Mouse (Mus musculus) CH12F3 (cell line): ENCODE results near the gene Papola.

ENCODE experiments used
- in situ Hi-C: fragments of 300-500 bp; cut with MboI; formaldehyde crosslinking; loops from 2 replicates; pipeline ENCODE4 v1.14.3; 2020; ENCODE audit warnings: low sequenced_read_pairs

Papola gene

GRCm38 (mm10) chr12:105857902-105858640 lies 73.6 kb downstream of the Papola start:
- in situ Hi-C loops: loop anchor here (25.0 kb wide), 1 partner anchor 204 kb away; no protein-coding TSS in a partner anchor

DNA sequence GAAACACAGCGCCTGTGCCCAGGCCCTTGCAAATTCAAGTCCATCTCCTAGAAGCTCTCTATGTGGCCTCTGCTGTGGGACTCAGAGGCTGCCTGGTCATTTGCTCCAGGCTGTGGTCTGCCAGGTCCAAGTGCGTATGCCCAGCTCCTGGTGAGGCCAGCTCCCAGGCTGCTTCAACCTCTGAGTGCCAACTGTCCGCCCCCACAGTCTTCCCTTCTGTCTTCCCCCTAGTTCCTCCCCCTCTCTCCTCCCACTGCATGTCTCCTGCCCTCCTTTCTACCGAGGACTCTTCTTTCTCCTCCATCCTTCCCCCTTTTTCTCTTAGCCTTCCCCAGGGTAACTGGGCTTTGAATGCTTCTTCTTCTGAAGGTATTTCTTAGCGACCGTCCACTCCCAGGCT lies 77.6 kb downstream of the Papola start:
- in situ Hi-C loops: loop anchor here (25.0 kb wide), 1 partner anchor 200 kb away; no protein-coding TSS in a partner anchor

GRCm38 (mm10) chr12:105862607-105863006 lies 78.1 kb downstream of the Papola start:
- in situ Hi-C loops: loop anchor here (25.0 kb wide), 1 partner anchor 200 kb away; no protein-coding TSS in a partner anchor

DNA sequence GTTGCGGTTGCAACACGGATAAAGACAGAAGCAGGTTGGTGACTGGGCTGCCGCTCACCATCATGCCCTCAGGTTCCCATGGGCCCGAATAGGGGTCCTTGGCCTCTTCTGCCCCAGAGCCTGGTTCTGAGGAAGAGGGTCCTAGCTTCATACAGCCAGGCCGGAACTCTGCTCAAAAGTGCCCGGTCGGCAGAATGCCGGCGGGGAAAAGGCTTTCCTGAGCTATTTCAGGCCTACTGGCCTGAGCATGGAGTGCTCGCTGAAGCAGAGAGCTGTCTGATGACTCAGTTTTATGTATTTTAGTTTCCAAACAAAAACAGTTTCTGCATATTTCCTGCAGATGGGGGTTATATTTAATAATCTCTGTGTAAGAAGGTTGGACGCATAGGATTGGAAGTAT lies 78.9 kb downstream of the Papola start:
- in situ Hi-C loops: loop anchor here (25.0 kb wide), 1 partner anchor 199 kb away; no protein-coding TSS in a partner anchor

DNA sequence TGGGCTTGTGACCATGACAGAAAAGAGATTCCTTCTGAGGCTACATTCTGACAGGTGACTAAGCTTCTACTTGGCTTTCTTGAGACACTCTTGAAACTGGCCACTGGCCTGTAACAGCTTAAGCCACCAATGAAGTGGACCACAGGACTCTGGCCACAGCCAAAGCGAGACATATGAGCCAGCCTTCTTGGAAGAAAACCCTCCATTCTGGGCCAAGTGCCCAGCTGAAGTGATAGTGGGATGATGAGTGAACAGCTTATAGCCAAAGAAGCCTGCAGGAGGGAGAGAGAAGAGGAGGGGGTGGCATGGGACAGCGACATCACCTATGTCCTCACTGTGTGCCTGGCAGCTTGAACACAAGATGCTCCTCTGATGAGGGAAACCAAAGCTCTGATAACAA lies 83.2 kb downstream of the Papola start:
- in situ Hi-C loops: loop anchor here (25.0 kb wide), 1 partner anchor 195 kb away; no protein-coding TSS in a partner anchor

GRCm38 (mm10) chr12:105869242-105869641 lies 84.7 kb downstream of the Papola start:
- in situ Hi-C loops: loop anchor here (25.0 kb wide), 1 partner anchor 193 kb away; no protein-coding TSS in a partner anchor

DNA sequence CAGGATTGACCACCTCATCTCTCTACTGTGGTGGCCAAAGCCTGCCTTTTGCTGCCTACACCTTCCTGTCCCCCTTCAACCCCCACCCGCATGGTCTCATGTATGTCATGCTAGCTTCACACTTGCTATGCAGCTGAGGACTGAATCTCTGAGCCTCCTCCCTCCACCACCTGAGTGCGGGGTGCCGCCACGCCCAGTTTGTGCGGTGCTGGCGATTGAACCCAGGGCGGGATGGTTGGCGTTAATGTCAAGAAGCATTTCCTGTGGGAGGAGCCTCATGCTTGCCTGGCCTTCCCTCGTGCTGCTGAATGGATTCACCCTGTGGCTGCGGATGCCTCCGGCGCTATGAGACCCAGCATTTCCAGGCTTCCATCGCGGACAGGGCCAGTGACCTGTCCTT lies 85.2 kb downstream of the Papola start:
- in situ Hi-C loops: loop anchor here (25.0 kb wide), 1 partner anchor 193 kb away; no protein-coding TSS in a partner anchor

DNA sequence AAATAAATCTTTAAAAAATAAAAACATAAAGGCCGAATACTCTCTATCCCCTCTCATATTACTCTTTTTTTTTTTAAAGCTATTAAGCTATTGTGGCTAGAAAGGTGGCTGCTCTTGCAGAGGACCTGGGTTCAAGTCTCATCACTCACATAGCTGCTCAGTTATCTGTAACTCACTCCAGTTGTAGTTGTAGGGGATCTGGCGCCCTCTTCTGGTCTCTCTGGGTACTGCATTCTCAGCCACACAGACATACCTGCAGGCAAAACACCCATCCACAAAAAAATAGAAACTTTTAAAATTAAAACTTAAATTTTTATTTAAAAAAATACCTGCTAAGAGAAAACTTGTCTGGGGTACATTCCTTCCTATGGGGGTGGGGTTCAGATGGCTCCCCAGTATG lies 88.8 kb downstream of the Papola start:
- in situ Hi-C loops: loop anchor here (25.0 kb wide), 1 partner anchor 189 kb away; no protein-coding TSS in a partner anchor

DNA sequence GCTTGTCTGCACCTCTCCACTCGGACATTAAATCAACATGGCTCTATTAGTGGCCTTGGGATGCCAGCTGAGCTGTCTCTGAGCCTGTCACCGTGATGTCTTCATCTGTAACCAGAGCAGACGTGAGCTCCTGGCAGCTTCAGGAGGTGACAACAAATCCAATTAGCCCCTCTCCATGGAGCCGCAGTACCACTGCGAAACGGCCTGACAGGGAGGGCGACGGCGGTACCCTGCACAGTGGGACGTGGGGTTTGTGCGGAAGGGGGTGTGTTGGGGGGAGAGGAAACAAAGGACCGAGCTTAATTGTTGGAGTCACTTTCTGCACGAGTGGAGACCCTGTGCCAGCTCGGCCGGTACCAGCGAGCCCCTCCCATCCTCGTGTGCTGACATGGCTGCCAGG lies 90.6 kb downstream of the Papola start:
- in situ Hi-C loops: no loop called here

- in situ Hi-C loops: no loop called here
These were observed 92.0 kb downstream of the Papola start for GRCm38 (mm10) chr12:105876521-105876920.

DNA sequence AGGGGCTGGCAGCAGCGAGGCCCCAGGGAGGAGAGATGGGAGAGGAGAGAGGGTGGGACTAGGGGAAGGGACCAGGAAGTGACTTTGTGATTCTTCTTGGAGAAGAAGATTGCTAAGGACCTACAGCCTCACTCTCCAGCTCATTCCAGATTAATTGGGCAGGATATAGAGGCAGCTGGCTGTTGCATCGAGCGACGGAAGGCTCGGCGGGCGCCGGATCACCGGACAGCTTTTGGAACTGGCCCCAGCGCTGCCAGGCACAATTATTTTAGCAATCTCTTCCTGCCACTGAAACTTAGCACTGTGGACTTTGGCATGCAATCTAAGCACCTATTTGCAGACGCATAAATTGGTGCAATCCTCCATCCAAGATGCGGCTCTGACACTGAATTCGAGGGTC lies 92.4 kb downstream of the Papola start:
- in situ Hi-C loops: no loop called here

GRCm38 (mm10) chr12:105878746-105879145 lies 94.3 kb downstream of the Papola start:
- in situ Hi-C loops: no loop called here

DNA sequence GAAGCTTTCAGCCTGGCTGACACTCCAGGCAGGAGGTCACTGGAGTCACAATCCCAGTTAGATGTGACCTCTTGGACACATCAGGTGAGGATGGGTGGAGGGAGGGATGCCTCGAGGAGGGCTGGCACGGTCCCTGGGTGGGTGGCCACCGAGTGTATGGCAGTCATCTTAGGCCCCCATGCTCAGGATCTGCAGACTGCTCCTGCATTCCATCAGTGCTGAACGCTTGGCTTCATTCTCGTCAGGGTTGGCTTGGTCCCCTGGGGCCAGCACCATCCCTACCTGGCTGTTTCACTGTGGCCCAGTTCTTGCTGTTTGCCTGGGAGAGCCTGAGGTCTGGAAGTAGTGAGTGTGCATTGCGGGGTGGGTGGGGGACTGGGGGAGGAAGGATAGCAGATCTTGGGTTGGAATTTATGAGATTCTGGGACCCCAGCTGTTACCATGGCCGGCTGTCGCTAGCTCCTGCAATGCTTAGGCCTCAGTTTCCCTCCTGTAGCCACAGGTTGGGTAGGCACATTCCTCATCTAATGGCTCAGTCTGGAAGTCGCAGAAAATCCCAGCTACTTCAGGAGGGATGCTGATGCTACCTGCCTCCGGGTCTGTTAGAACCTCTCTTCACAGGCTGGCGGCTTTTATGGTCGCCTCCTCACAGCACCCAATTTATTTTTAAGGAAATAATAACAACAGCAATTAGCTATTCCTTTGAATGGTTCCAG lies 99.5 kb downstream of the Papola start:
- in situ Hi-C loops: no loop called here

GRCm38 (mm10) chr12:105884515-105885323 lies 100.2 kb downstream of the Papola start:
- in situ Hi-C loops: no loop called here
